Mouse (Mus musculus): ENCODE data around the gene Clec2l.

DNA sequence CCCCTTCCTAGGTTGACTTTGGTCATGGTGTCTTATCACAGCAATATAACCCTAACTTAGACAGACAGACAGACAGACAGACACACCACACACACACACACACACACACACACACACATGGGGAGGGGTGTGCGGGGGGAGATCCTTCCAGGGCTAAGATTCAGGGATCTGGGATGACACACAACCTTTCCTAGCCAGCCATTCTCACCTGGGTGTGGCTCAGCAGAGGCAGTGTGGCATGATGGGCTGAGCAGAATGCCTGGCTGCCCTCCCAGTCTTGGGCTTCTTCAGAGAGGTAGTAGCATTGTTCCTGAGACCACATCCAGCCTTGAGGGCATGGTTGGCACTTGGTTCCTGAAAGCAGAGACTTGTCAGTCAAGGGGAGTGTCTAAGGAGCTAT lies 33.3 kb upstream of the Clec2l start:
- no peak for TF ChIP-seq POLR2A (IDR thresholded peaks at IDR 0.05; ENCODE audit: insufficient read depth, low read length)
- TF ChIP-seq CTCF (IDR thresholded peaks at IDR 0.05; ENCODE audit: low read depth, low read length) = no peak
- TF ChIP-seq EP300 (IDR thresholded peaks at IDR 0.05; ENCODE audit: insufficient read depth, low read depth, low read length) = no peak

Measured in ES-Bruce4 (cell line).